9 mouse cellular contexts compared by ENCODE assay signal in genomic region chr13:59509644-59510366, GRCm38 (mm10).
A peak's percentile ranks its signal among the peaks of the same experiment; 100 is the strongest.
DNase-seq lines count a peak whose midpoint lies in the region; ATAC-seq and TF ChIP-seq lines count a peak whose summit lies in the region.
"Had no signal": no experiment of that assay in that cellular context is flagged by ENCODE, and none has a peak within 500 bp of the region (broad histone marks: within the 10 kb centered on the region; RNA-seq: fewer than 3 reads in every experiment).

No protein-coding gene starts in this region.

- H3K4me2 ChIP-seq in lung, embryonic 15.5 days: 0 out of 2 replicates have a peak overlapping the region, but pooled peaks have one; percentile 25

- H3K27ac ChIP-seq in thymus, adult 2 months (ENCODE audit: control insufficient read depth, insufficient read depth, low read length): peak overlapping the region; percentile 54; the same call in 1 of the 2 replicates
- peak overlapping the region; percentile 62 for H3K27ac ChIP-seq in lung, embryonic 15.5 days
- H3K27ac ChIP-seq: hindbrain, embryonic 10.5 days had no signal

- H3K9ac ChIP-seq in lung, embryonic 15.5 days: no peak overlapping the region

- H3K27me3 ChIP-seq in thymus, adult 2 months (ENCODE audit: control insufficient read depth, insufficient read depth, low read length): no peaks in the 10 kb centered on the region
- H3K27me3 ChIP-seq in lung, embryonic 15.5 days: no peaks in the 10 kb centered on the region

- DNase-seq in cerebellum, postnatal 36 days: peak; percentile 30 to 38
- no peak for DNase-seq in cerebellum, adult 8-10 months
- no peak for DNase-seq in thymus, adult 2 months
- DNase-seq in thymus, postnatal 25 days: no peak
- DNase-seq in adrenal gland, adult (ENCODE audit: inconsistent age in 2 of 2, low spot score in 1 of 2): no peak
- no peak for DNase-seq in adipocyte (ENCODE audit: low spot score)
- no peak for DNase-seq in heart, postnatal 4 days

- peak; percentile 47; the same call in 1 of the 2 replicates for ATAC-seq in lung, embryonic 15.5 days (ENCODE audit: borderline replicate concordance, extremely low read depth, low FRiP score, low TSS enrichment)

- H3K4me1 ChIP-seq in thymus, adult 2 months (replicated peaks; ENCODE audit: control insufficient read depth, insufficient read depth, low read length): no peaks in the 10 kb centered on the region
- peaks cover 19% of the 10 kb centered on the region for H3K4me1 ChIP-seq in lung, embryonic 15.5 days
- H3K4me1 ChIP-seq: hindbrain, embryonic 10.5 days had no signal

- peaks cover 3% of the 10 kb centered on the region; the same call in 1 of the 2 replicates for H3K36me3 ChIP-seq in thymus, adult 2 months (ENCODE audit: control insufficient read depth, insufficient read depth, low read length)
- H3K36me3 ChIP-seq in lung, embryonic 15.5 days: peaks cover 14% of the 10 kb centered on the region

- no peak for TF ChIP-seq CTCF in thymus, adult 2 months (IDR thresholded peaks at IDR 0.05; ENCODE audit: borderline replicate concordance, control insufficient read depth, extremely low read depth, insufficient read depth, low read length, poor library complexity)

- TF ChIP-seq POLR2A in thymus, adult 2 months (IDR thresholded peaks at IDR 0.05; ENCODE audit: control insufficient read depth, extremely low read depth, insufficient read depth, low read length, poor library complexity): no peak

- no peak overlapping the region for H3K4me3 ChIP-seq in thymus, adult 2 months (ENCODE audit: control insufficient read depth, insufficient read depth, low read length)
- H3K4me3 ChIP-seq in lung, embryonic 15.5 days: no peak overlapping the region
- H3K4me3 ChIP-seq: hindbrain, embryonic 10.5 days had no signal

- 52% methylated on average over 10 of the region's 10 CpGs for whole genome bisulfite sequencing in thymus, adult 2 months
- 35% methylated on average over 10 of the region's 10 CpGs for WGBS in lung, embryonic 15.5 days

- no peaks in the 10 kb centered on the region for H3K9me3 ChIP-seq in lung, embryonic 15.5 days
- H3K9me3 ChIP-seq: hindbrain, embryonic 10.5 days had no signal

Comparison
In these comparisons a context has a peak if more than half of its experiments do, and no peak if none do; other contexts are left out.
1. DNase-seq: peak in cerebellum, postnatal 36 days (2 of 2); none in cerebellum, adult 8-10 months (single experiment), thymus, adult 2 months (single experiment), thymus, postnatal 25 days (single experiment), adrenal gland, adult (0 of 2), adipocyte (single experiment) and heart, postnatal 4 days (single experiment).